Comparison of ENCODE assay signal across 11 mouse cellular contexts in genomic region chr4:59329461-59330304, GRCm38 (mm10).
DNase-seq lines count a peak whose midpoint lies in the region; ATAC-seq lines count a peak whose summit lies in the region.
"Had no signal": no experiment of that assay in that cellular context is flagged by ENCODE, and none has a peak within 500 bp of the region (broad histone marks: within the 10 kb centered on the region; RNA-seq: fewer than 3 reads in every experiment).

No protein-coding gene starts in this region.

- no peak for DNase-seq in limb, embryonic 10.5 days (ENCODE audit: low spot score)
- DNase-seq in CD4-positive helper T cell, adult 2 months (ENCODE audit: low read depth, low spot score) = peak; percentile 58
- peak; percentile 40 for DNase-seq in adrenal gland, adult 8-10 months
- DNase-seq in heart, postnatal 10 days = peak; percentile 75
- DNase-seq in layer of hippocampus, postnatal 25 days (ENCODE audit: extremely low spot score in 1 of 2, low spot score in 1 of 2) = no peak
- DNase-seq: layer of hippocampus, postnatal 36 days had no signal

- no peaks in the 10 kb centered on the region for H3K36me3 ChIP-seq in limb, embryonic 12.5 days
- H3K36me3 ChIP-seq in limb, embryonic 10.5 days = no peaks in the 10 kb centered on the region
- H3K36me3 ChIP-seq: neural tube, embryonic 15.5 days had no signal

- H3K27me3 ChIP-seq in limb, embryonic 12.5 days = no peaks in the 10 kb centered on the region
- H3K27me3 ChIP-seq in limb, embryonic 10.5 days (ENCODE audit: low read depth, poor library complexity, severe bottlenecking) = no peaks in the 10 kb centered on the region
- H3K27me3 ChIP-seq: neural tube, embryonic 15.5 days had no signal

- no peak overlapping the region for H3K4me3 ChIP-seq in limb, embryonic 12.5 days (replicated peaks)
- H3K4me3 ChIP-seq in limb, embryonic 10.5 days = no peak overlapping the region
- H3K4me3 ChIP-seq: neural tube, embryonic 15.5 days had no signal

- H3K27ac ChIP-seq in limb, embryonic 12.5 days = peak overlapping the region; percentile 59
- no peak overlapping the region for H3K27ac ChIP-seq in limb, embryonic 10.5 days
- H3K27ac ChIP-seq: hindbrain, postnatal 0 days; neural tube, embryonic 15.5 days had no signal

- intact Hi-C loops in heart, postnatal 10 days (cut with DNase I) = no loop called here

- peaks cover 21% of the 10 kb centered on the region for H3K4me1 ChIP-seq in limb, embryonic 12.5 days (replicated peaks)
- peaks cover 15% of the 10 kb centered on the region for H3K4me1 ChIP-seq in limb, embryonic 10.5 days
- H3K4me1 ChIP-seq: neural tube, embryonic 15.5 days had no signal

- WGBS in limb, embryonic 12.5 days = 77% methylated on average over 19 of the region's 19 CpGs
- WGBS in limb, embryonic 10.5 days = 87% methylated on average over 19 of the region's 19 CpGs

- no peaks in the 10 kb centered on the region for H3K9me3 ChIP-seq in limb, embryonic 12.5 days
- H3K9me3 ChIP-seq in limb, embryonic 10.5 days (replicated peaks) = no peaks in the 10 kb centered on the region
- H3K9me3 ChIP-seq: neural tube, embryonic 15.5 days had no signal

- no peak overlapping the region for H3K9ac ChIP-seq in limb, embryonic 12.5 days (replicated peaks)
- H3K9ac ChIP-seq: neural tube, embryonic 15.5 days had no signal

- no peak for ATAC-seq in limb, embryonic 12.5 days (ENCODE audit: insufficient number of reproducible peaks, insufficient read depth, low FRiP score, low TSS enrichment, low read depth)
- no peak for ATAC-seq in megakaryocyte, adult 5-6 weeks (ENCODE audit: poor library complexity, severe bottlenecking)
- no peak for ATAC-seq in activated CD4-positive, CD25-positive, alpha-beta regulatory T cell, adult 4 months
- ATAC-seq: hindbrain, postnatal 0 days had no signal

- H3K4me2 ChIP-seq in limb, embryonic 12.5 days = no peak overlapping the region
- H3K4me2 ChIP-seq: neural tube, embryonic 15.5 days had no signal

Comparison
In these comparisons a context has a peak if more than half of its experiments do, and no peak if none do; other contexts are left out.
1. DNase-seq: peak in CD4-positive helper T cell, adult 2 months (single experiment), adrenal gland, adult 8-10 months (single experiment) and heart, postnatal 10 days (2 of 2); none in limb, embryonic 10.5 days (single experiment) and layer of hippocampus, postnatal 25 days (0 of 2).